Mouse (Mus musculus) myocyte (in vitro differentiated cells): ENCODE data around the gene Gm5346.

ENCODE experiments used
- MAX ChIP-seq: IDR thresholded peaks from one replicate; pipeline ENCODE4 v1.6.1; 2011; ENCODE audit warnings: low read depth, mild to moderate bottlenecking, control low read depth
- MYOG ChIP-seq, 3 experiments: IDR thresholded peaks; one replicate each; pipeline ENCODE4 v1.6.1; 2011; ENCODE audit warnings: control low read depth in 2 of 3, low read depth in 2 of 3, mild to moderate bottlenecking in 2 of 3; ENCODE audit not compliant: insufficient read length in 2 of 3, control insufficient read depth in 1 of 3, insufficient read depth in 1 of 3
- POLR2A ChIP-seq: IDR thresholded peaks from one replicate; pipeline ENCODE4 v1.6.1; 2011; ENCODE audit warnings: low read depth, mild to moderate bottlenecking, control low read depth, moderate library complexity; ENCODE audit not compliant: insufficient read length
- POLR2AphosphoS2 ChIP-seq: IDR thresholded peaks from one replicate; pipeline ENCODE4 v1.6.1; 2011; ENCODE audit warnings: low read depth, control low read depth; ENCODE audit not compliant: insufficient read length

DNA sequence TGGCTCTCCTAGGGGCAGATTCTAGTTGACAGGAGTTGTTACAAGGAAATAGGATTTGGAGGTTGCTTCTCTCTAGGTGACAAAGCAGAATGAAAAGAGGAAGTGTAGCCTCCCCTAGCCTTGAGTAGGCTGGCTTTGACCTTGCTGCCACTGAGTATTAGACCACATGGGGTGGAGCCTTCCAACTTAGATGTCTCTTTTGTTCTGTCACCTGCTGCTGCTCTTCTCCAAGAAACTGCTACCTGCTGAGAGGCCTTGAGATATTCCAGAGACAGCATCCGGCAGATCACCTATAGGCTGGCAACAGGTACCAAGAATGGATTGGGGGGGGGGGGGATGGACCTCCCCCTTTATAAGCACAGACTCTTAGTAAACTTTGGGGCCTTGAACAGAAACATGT, 11.0 kb downstream of the Gm5346 start:
- TF ChIP-seq POLR2AphosphoS2 (no peak), POLR2A (no peak), MAX (no peak), MYOG (IDR thresholded peaks at IDR 0.05; ENCODE audit: control insufficient read depth in 1 of 3, insufficient read depth in 1 of 3, insufficient read length in 2 of 3, low read depth in 2 of 3) (no peak)
